Mouse (Mus musculus) brain, adult 2 months (tissue): Measurements from ENCODE around the gene Prss48.

Experiments
- DNase-seq: peaks from one replicate; pipeline ENCODE4 v3.0.0; 2011; ENCODE audit warnings: low read depth, low spot score

Prss48 gene

GRCm38 (mm10) chr3:85950914-85951313 lies 51.4 kb downstream of the Prss48 start:
- no peak for DNase-seq
